Mouse (Mus musculus) frontal cortex, postnatal 14 days (tissue): Measurements from ENCODE around the gene Spen.
A peak's percentile ranks its signal among the peaks of the same experiment; 100 is the strongest.
"Not testable (repeated sequence)": the region's sequence is repeated elsewhere in the genome, so short reads cannot be mapped to it uniquely, and the experiment has no call there.

Source experiments
- DNase-seq, 2 experiments: peaks; one replicate each; pipeline ENCODE4 v3.0.0; 2022; ENCODE audit warnings: low spot score in 2 of 2

The Spen gene

GRCm38 (mm10) chr4:141559898-141560263, 21.5 kb upstream of the Spen start:
- DNase-seq: peak in 1 of 2 experiments; percentile 65

- peak; percentile 48 to 63 for DNase-seq
These were observed 20.9 kb upstream of the Spen start for GRCm38 (mm10) chr4:141559131-141559897.

GRCm38 (mm10) chr4:141558658-141559057, 20.3 kb upstream of the Spen start:
- DNase-seq: no peak

GRCm38 (mm10) chr4:141556163-141556562, 17.8 kb upstream of the Spen start:
- not testable (repeated sequence) for DNase-seq

GRCm38 (mm10) chr4:141554255-141554865, 16.0 kb upstream of the Spen start:
- not testable (repeated sequence) for DNase-seq

GRCm38 (mm10) chr4:141552484-141552883, 14.1 kb upstream of the Spen start:
- no peak for DNase-seq

- DNase-seq: no peak
These were observed 8.9 kb upstream of the Spen start for GRCm38 (mm10) chr4:141547299-141547698.

GRCm38 (mm10) chr4:141546334-141547200, 8.2 kb upstream of the Spen start:
- peak; percentile 78 to 80 for DNase-seq

- peak; percentile 99 for DNase-seq
These were observed 7.4 kb upstream of the Spen start for GRCm38 (mm10) chr4:141545743-141546333.

GRCm38 (mm10) chr4:141545071-141545742, 6.8 kb upstream of the Spen start:
- DNase-seq: peak; percentile 45 to 50

- no peak for DNase-seq
These were observed 6.1 kb upstream of the Spen start for GRCm38 (mm10) chr4:141544536-141544935.

- DNase-seq: no peak
These were observed 5.2 kb upstream of the Spen start for GRCm38 (mm10) chr4:141543593-141543992.

GRCm38 (mm10) chr4:141541851-141542250, 3.5 kb upstream of the Spen start:
- DNase-seq: no peak

GRCm38 (mm10) chr4:141540844-141541243, 2.4 kb upstream of the Spen start:
- DNase-seq: no peak

GRCm38 (mm10) chr4:141539213-141539767, 893 bp upstream of the Spen start:
- DNase-seq: no peak

GRCm38 (mm10) chr4:141537706-141538407, 540 bp downstream of the Spen start:
- DNase-seq: peak in 1 of 2 experiments; percentile 27

- no peak for DNase-seq
These were observed 1.2 kb downstream of the Spen start for GRCm38 (mm10) chr4:141537226-141537610.

- peak; percentile 66 to 74 for DNase-seq
These were observed 1.8 kb downstream of the Spen start for GRCm38 (mm10) chr4:141536291-141537225.

GRCm38 (mm10) chr4:141534947-141535680, 3.3 kb downstream of the Spen start:
- peak in 1 of 2 experiments; percentile 44 for DNase-seq
